Mouse (Mus musculus): ENCODE results near the gene Tdrd3.

DNA sequence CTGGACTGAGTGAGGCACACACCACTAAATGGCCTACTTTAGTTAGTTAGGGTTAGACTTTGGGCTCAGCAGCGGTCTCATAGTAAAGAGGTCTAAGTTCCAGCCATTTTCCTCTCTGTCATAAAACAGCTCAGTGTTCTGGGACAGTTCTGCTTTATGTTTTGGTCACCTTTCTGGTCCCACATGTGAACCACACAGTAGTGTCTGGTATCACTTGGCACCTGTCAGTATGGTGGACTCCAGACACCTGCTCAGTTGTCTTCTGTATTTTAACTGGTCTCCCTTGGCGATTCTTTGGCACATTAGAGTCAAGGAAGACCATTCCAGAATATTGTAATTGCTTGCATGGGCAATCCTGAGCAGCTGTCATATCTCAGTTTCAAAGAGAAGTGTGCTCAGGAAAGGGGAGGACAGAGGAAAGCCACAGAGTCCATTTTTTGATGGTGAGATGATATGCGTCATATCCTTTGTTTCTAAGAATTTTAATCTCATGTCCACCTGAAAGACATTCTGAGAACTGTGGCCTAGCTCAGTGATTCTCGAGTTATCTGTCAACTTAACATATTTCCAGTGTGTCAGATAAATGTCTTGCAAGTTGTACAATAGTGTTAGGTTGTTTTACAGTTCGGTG is 11.3 kb downstream of the Tdrd3 start:
- TF ChIP-seq CTCF (conservative IDR thresholded peaks at IDR 0.05; ENCODE audit: insufficient read depth, insufficient read length, low read depth, low read length) (no peak), POLR2A (IDR thresholded peaks at IDR 0.05; ENCODE audit: low read depth, low read length) (no peak)

Data from kidney, adult 2 months (tissue).